Mouse (Mus musculus): ENCODE measurements around the gene Pip5kl1. TPM values are rescaled to one million over a fixed set of nuclear protein-coding genes. Genes with fewer than 3 reads are reported as not detected.

Gene Pip5kl1
- polyA plus RNA-seq, 1 experiment, result 0.67 TPM

DNA sequence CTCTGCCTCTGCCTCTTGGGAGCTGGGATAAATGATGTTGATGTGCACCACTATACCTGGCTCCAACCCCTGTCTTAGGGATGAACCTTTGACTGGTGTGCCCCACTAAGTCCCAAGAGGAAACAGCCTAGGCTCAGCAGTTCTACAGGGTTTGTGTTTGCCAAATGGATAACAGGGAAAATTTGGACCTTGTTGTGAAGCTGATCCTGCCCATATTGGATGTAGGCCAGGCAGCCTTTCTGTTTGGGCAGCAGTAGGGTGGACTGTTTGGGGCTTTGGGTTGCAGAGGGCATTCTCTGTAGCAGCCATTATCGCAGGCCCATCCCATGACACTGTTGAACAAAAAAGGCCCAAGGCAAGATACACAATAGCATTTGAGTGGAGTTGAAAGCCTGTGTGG is 27.6 kb upstream of the Pip5kl1 start:
- Histone ChIP-seq H3K4me1 (ENCODE audit: control insufficient read depth, insufficient read depth, low read length) (peaks cover 15% of the 10 kb centered on the region), H3K4me3 (ENCODE audit: insufficient read depth, low read length) (no peak overlapping the region), H3K27ac (ENCODE audit: insufficient read depth, low read length) (no peak overlapping the region)
- TF ChIP-seq CTCF (IDR thresholded peaks at IDR 0.05; ENCODE audit: borderline replicate concordance, insufficient read depth, low read length), result no peak
- TF ChIP-seq POLR2A (IDR thresholded peaks at IDR 0.05; ENCODE audit: low read depth, low read length), result no peak

GRCm38 (mm10) chr2:32547380-32547779 is 27.2 kb upstream of the Pip5kl1 start:
- H3K4me1 ChIP-seq (ENCODE audit: control insufficient read depth, insufficient read depth, low read length), result peaks cover 15% of the 10 kb centered on the region
- TF ChIP-seq POLR2A (IDR thresholded peaks at IDR 0.05; ENCODE audit: low read depth, low read length), result no peak
- no peak for TF ChIP-seq CTCF (IDR thresholded peaks at IDR 0.05; ENCODE audit: borderline replicate concordance, insufficient read depth, low read length)

GRCm38 (mm10) chr2:32547964-32548739 is 26.4 kb upstream of the Pip5kl1 start:
- Histone ChIP-seq H3K4me1 (ENCODE audit: control insufficient read depth, insufficient read depth, low read length) (peaks cover 15% of the 10 kb centered on the region), H3K27ac (ENCODE audit: insufficient read depth, low read length) (no peak overlapping the region), H3K4me3 (ENCODE audit: insufficient read depth, low read length) (no peak overlapping the region)
- TF ChIP-seq POLR2A (IDR thresholded peaks at IDR 0.05; ENCODE audit: low read depth, low read length) (no peak), CTCF (IDR thresholded peaks at IDR 0.05; ENCODE audit: borderline replicate concordance, insufficient read depth, low read length) (no peak)

More at GRCm38 (mm10) chr2:32547380-32547779, 27.2 kb upstream of the Pip5kl1 start:
- no peak overlapping the region for H3K4me3 ChIP-seq (ENCODE audit: insufficient read depth, low read length)
- no peak overlapping the region for H3K27ac ChIP-seq (ENCODE audit: insufficient read depth, low read length)

DNA sequence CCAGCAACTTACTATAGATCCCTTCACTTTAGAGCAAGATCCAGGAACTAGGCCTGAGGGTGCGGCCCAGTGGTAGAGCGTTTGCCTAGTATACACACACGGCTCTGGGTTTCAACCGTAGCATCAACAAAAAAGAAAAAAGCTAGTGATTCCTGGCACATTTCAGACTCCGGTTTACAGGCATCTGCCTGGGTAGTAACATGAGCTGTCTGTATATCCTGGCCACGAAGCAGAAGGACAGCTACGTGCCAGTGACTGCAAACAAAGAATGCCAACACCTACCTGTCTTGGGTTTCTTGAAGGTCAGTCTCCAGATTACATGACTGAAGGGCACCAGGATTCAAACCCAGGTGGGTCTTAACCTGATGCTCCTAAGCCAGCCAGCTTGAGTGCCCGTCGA is 25.4 kb upstream of the Pip5kl1 start:
- Histone ChIP-seq H3K4me3 (ENCODE audit: insufficient read depth, low read length) (no peak overlapping the region), H3K27ac (ENCODE audit: insufficient read depth, low read length) (peak overlapping the region; percentile 10; the same call in 1 of the 2 replicates), H3K4me1 (ENCODE audit: control insufficient read depth, insufficient read depth, low read length) (peaks cover 15% of the 10 kb centered on the region)
- TF ChIP-seq POLR2A (IDR thresholded peaks at IDR 0.05; ENCODE audit: low read depth, low read length), result no peak
- no peak for TF ChIP-seq CTCF (IDR thresholded peaks at IDR 0.05; ENCODE audit: borderline replicate concordance, insufficient read depth, low read length)

- no peak for TF ChIP-seq POLR2A (IDR thresholded peaks at IDR 0.05; ENCODE audit: low read depth, low read length)
- TF ChIP-seq CTCF (IDR thresholded peaks at IDR 0.05; ENCODE audit: borderline replicate concordance, insufficient read depth, low read length), result no peak
- Histone ChIP-seq H3K4me1 (ENCODE audit: control insufficient read depth, insufficient read depth, low read length) (peaks cover 15% of the 10 kb centered on the region), H3K4me3 (ENCODE audit: insufficient read depth, low read length) (no peak overlapping the region), H3K27ac (ENCODE audit: insufficient read depth, low read length) (peak overlapping the region; percentile 15; the same call in 1 of the 2 replicates)
Observed at GRCm38 (mm10) chr2:32549764-32550163, 24.8 kb upstream of the Pip5kl1 start.

- Histone ChIP-seq H3K4me3 (ENCODE audit: insufficient read depth, low read length) (no peak overlapping the region), H3K27ac (ENCODE audit: insufficient read depth, low read length) (no peak overlapping the region), H3K4me1 (ENCODE audit: control insufficient read depth, insufficient read depth, low read length) (peaks cover 15% of the 10 kb centered on the region)
- no peak for TF ChIP-seq CTCF (IDR thresholded peaks at IDR 0.05; ENCODE audit: borderline replicate concordance, insufficient read depth, low read length)
- TF ChIP-seq POLR2A (IDR thresholded peaks at IDR 0.05; ENCODE audit: low read depth, low read length), result no peak
Observed at GRCm38 (mm10) chr2:32551236-32551635, 23.4 kb upstream of the Pip5kl1 start.

- TF ChIP-seq POLR2A (IDR thresholded peaks at IDR 0.05; ENCODE audit: low read depth, low read length), result no peak
- no peak for TF ChIP-seq CTCF (IDR thresholded peaks at IDR 0.05; ENCODE audit: borderline replicate concordance, insufficient read depth, low read length)
- H3K4me3 ChIP-seq (ENCODE audit: insufficient read depth, low read length), result no peak overlapping the region
- H3K27ac ChIP-seq (ENCODE audit: insufficient read depth, low read length), result no peak overlapping the region
- H3K4me1 ChIP-seq (ENCODE audit: control insufficient read depth, insufficient read depth, low read length), result peaks cover 5% of the 10 kb centered on the region
Observed at GRCm38 (mm10) chr2:32553592-32554148, 20.9 kb upstream of the Pip5kl1 start.

DNA sequence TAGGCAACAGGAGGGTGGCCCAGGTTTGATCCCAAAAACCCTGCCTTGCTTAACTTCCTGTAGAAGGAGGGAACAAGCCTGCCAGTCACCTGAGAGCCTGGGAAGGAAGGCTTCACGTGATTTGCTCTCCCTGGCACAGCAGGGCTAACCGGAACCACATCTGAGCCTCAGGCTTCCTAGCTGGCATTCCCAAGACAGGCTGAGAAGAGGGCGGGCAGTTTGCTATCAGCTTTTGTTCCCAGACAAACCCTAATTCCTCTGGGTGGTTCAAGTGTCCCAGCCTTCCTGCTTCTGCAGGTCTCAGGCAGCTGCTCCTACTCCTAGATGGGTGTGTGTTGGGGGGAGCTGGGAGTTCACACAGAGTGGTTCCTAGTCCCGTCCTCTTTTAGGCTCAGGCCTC is 19.1 kb upstream of the Pip5kl1 start:
- no peak overlapping the region for H3K4me3 ChIP-seq (ENCODE audit: insufficient read depth, low read length)
- H3K4me1 ChIP-seq (ENCODE audit: control insufficient read depth, insufficient read depth, low read length), result no peaks in the 10 kb centered on the region
- TF ChIP-seq CTCF (IDR thresholded peaks at IDR 0.05; ENCODE audit: borderline replicate concordance, insufficient read depth, low read length) (no peak), POLR2A (IDR thresholded peaks at IDR 0.05; ENCODE audit: low read depth, low read length) (no peak)
- H3K27ac ChIP-seq (ENCODE audit: insufficient read depth, low read length), result no peak overlapping the region

- no peaks in the 10 kb centered on the region for H3K4me1 ChIP-seq (ENCODE audit: control insufficient read depth, insufficient read depth, low read length)
- no peak overlapping the region for H3K4me3 ChIP-seq (ENCODE audit: insufficient read depth, low read length)
- TF ChIP-seq POLR2A (IDR thresholded peaks at IDR 0.05; ENCODE audit: low read depth, low read length) (no peak), CTCF (IDR thresholded peaks at IDR 0.05; ENCODE audit: borderline replicate concordance, insufficient read depth, low read length) (no peak)
- H3K27ac ChIP-seq (ENCODE audit: insufficient read depth, low read length), result no peak overlapping the region
Observed at GRCm38 (mm10) chr2:32556019-32556418, 18.6 kb upstream of the Pip5kl1 start.

DNA sequence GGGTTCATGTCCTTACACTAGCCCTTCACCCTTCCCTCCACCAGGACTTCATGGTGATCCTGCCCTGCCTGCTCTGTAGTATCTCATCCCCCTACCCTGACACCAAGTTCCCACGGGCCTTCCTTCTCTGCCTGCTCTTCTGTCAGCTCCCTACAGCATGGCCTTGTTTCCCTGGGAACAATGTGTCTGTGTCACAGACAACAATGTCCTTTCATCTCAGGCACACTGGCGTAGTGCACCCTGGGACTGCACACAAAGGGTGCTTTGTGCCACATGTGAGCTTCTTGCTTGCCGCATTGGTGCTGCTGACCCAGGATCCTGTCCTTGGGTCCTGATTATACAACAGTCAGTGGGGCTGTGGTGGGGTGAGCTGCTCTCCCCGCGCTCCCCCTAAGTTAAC is 15.0 kb upstream of the Pip5kl1 start:
- Histone ChIP-seq H3K4me1 (ENCODE audit: control insufficient read depth, insufficient read depth, low read length) (no peaks in the 10 kb centered on the region), H3K27ac (ENCODE audit: insufficient read depth, low read length) (no peak overlapping the region), H3K4me3 (ENCODE audit: insufficient read depth, low read length) (no peak overlapping the region)
- TF ChIP-seq CTCF (IDR thresholded peaks at IDR 0.05; ENCODE audit: borderline replicate concordance, insufficient read depth, low read length) (no peak), POLR2A (IDR thresholded peaks at IDR 0.05; ENCODE audit: low read depth, low read length) (no peak)

All from embryonic fibroblast, embryonic 13.5 days (primary cell).